Mouse (Mus musculus) adrenal gland, postnatal 4 days (tissue): ENCODE measurements around the gene Scn1b. TPM values are rescaled to one million over a fixed set of nuclear protein-coding genes. Genes with fewer than 3 reads are reported as not detected.

Experiments
- DNase-seq, 2 experiments: peaks; one replicate each; pipeline ENCODE4 v3.0.0; 2021 to 2022; ENCODE audit warnings: low spot score in 2 of 2, mixed read lengths in 2 of 2
- total RNA-seq, 2 experiments: library from RNA; stranded (reverse); gene quantifications; 2 replicates each; pipeline ENCODE4 v1.2.3; 2021

The Scn1b gene
- total RNA-seq, 2 experiments from 2014 or later: 10.8 to 10.9 TPM

DNA sequence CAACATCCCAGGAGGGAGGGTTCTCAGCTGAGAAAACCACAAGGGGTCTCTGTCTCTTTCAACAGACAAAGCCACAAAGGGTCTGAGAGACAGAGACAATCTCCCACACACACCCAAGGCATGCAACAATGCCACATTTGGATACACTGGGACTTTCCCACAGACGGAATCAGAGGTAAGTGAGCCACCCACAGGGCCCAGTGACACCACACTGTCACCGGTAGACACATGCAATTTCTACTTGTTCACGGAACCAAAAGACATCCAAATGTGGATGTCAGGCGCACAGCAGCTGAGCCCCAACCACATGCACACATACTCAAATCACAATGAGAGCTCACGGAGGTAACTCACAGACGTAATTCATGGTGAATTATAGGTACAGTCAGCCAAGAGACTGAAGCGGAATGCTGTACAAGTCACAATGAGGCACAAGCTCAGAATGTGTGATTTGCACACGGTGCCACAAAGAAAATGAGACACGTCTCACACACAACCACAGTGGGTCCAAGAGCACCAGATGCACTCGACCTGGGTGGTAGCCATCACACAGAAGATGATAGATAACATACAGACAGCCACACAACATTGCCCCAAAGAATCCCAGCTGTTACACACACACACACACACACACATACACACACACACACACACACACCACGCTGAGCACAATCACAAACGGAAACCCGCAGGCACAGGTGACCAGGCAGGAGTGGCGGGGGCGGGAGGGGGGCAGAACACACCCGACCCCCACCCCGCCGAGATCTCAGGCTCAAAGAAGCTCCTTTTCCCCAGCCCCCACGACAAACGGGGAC is 23.2 kb upstream of the Scn1b start:
- no peak for DNase-seq

DNA sequence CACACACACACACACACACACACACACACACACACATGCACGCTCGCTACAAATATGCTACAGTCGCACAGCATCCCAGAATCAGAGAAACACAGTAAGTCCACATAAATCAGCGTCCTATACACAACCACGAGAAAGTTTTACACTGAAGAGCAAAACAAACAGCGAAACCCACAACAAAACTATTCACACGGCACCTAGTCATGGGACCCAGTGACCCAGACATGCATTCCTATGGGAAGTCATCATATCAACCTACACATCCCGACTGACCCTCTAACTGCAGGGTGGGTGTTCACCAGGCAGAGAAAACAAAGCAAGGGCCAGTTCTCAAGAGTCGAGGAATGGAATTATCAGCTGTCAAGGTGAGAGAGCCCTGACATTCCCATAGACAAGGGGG is 22.5 kb upstream of the Scn1b start:
- DNase-seq: no peak

DNA sequence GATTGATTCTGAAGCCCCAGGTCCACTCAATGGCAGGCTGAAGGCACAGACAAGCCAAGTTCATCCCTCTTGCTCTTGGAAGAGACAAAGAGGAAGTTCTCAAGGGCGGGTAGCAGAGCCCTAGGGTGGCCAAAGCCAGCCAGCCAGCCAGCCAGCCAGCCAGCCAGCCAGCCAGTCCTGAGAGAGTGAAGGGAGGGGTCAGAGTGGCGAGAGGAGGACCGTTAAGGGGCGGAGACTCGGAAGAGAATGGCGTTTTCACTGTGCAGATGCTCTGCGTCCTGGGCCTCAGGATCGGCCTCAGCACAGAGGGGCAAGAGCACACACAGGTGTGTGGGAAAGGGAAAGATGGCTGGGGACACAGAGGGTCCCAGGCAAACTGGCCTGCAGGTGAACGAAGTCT is 22.0 kb upstream of the Scn1b start:
- no peak for DNase-seq

DNA sequence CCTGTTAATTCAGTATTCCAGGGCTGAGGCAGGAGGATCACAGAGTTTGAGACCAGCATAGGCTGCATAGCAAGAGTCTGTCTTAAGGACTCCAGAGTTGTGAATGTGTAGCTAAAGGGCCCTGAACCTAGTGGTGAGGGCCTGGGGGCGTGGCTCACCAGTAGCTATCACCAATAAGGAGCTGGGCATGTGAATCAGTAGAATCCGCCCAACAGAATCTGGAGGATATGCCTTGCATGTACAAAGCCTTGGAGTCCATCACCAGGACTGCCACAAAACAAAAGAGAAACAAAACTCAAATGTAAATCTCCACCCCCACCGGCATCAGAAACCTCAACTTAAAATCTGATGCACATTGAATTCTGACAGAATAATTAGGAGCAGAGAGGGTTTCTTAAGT is 21.3 kb upstream of the Scn1b start:
- no peak for DNase-seq

DNA sequence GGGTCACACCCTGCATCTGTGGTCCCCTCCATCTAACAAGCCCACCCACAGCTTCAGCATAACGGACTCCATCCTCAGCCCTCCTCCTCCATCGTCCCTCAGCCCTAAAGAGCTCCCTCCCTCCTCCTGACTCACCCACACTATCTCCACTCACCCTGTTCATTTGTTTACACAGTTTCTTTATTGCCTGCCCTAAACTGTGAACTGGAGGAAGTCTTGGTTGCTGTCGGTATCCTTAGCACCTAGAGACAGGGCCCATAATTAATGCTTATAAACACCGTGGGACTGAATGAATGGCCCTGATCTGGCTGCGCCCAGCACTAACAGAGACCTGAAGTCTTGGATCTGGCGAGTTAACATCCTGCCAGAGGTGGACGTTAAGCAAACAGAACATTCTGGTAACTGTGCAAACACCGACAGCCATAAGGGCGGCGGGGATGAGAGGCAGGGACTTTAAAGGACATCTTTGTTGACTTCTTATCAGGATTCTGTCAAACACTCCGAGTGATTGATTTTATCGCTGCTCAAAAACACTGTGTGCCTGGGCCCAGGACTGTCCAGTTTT is 18.9 kb upstream of the Scn1b start:
- no peak for DNase-seq

DNA sequence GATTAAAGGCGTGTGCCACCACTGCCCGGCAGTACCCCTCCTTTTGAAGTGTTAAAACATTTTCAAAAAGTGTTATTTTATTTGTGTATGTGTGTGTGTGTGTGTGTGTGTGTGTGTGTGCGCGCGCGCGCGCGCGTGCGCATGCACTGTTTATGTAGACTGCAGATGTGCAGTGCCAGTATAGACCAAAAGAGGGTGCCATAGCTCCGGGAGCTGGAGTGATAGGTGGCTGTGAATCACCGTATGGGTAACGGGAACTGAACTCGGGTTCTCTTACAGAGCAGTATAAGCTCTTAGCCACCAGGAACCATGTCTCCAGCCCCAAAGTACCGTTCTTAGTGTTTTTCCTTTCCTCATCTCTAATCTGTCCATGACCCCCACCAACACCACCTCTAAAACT is 18.1 kb upstream of the Scn1b start:
- DNase-seq: no peak

DNA sequence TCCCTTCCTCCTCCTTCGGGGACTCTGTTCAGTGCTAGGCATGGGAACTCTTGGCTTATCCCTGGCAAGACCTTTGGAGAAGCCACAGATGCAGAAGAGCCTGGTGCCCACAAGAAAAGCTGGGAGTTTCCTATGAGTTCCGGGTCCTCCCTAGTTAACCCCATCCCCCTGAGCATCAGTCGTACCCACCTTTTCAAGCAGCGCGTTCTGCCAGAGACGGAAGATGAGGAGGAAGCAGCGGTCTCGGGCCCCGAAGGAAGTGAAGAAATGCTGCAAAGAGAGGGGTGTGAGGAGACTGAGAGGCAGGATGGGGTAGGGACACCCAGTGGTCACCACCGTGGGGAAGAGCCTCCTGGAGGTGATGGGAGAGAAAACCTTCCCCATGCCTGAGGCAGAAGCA is 14.1 kb upstream of the Scn1b start:
- no peak for DNase-seq

DNA sequence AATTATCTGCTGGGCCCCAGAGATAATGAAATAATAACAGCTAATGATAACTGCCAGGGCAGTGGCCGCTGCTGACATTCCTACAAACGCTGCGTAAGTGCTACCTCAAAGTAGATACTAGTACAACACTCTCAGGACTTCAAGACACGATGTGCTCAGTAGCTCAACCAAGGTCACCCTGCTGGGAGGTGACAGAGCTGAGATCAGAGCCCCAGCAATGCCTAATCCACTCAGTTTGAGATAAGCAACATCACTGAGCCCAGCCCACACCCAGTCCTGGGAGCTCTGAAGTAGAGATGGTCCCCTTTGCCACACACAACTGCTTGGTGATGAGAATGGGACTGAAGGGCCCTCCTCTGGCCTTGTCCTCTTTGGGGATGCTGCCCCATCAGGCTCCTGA is 13.5 kb upstream of the Scn1b start:
- no peak for DNase-seq

DNA sequence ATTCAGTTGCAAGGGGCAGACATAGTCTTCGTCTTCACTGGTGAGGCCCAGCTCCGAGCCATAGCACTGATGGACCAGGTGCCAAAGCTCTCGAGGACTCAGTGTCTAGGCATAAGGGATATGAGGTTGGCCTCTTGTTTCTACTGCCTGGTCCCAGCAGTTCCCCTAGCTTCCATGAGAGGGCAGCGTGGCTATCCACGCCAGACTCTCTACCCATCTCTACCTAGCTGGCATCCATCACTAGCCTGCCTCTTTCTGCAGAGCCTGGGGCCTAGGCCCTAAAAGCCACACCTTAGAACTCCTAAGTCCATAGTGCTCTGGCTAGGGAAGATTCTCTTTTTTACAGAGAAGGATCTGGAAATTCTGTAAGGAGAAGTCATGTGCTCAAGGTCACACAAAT is 13.0 kb upstream of the Scn1b start:
- DNase-seq: no peak

DNA sequence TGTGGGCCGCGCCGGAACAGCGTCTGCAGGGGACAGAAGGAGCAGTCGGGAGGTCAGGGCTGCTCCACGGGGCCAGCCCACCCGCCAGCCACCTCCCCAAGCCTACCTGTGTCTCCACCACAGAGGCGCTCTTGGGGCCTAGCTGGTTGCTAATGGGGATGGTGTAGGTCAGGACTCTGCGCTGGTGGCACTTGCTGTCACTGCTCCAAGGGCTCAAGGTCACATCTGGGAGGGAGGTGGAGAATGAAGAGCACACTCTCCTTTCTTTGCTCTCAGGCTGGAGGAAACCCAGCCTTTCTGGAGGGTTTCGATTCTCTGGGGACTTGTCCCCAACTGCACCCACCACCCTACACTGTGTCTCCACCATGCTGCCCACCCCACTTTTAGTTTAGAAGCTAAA is 8.9 kb upstream of the Scn1b start:
- no peak for DNase-seq

DNA sequence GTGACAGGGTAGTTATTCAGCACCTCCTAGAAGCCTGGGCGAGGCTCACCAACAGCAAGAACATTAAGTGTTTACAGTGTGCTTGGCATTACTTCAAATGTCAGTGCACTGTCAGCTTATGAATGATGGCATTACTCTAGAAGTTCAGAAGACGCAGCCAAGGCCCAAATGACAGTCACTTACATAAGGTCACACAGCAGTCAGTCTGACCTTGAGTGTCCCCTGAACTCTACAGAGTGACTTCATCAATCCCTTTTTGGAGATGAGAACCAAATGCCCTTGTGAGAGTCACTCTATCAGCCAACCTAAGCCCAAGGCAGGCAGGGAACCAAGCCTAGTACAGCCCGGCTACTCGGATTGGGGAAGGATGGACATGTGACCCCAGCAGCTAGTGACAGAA is 5.1 kb upstream of the Scn1b start:
- no peak for DNase-seq

DNA sequence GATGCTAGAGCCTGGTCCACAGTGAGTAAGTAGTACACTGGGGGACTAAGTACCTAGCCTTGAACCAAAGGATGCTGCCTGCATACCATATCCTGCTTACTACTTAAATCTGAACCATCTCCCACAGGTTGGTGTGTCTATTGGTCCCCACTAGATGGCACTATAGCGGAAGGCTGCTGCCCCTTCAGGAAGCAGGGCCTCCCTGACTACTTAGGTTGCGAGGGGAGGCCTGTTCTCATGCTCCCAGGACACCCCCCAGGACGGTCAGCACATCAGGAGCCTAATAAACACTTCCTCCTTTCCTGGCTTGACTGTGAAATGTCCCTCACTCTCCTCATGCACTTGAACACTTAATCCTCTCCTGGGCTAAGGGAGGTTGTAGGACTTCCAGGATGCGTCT is 4.0 kb upstream of the Scn1b start:
- DNase-seq: no peak

DNA sequence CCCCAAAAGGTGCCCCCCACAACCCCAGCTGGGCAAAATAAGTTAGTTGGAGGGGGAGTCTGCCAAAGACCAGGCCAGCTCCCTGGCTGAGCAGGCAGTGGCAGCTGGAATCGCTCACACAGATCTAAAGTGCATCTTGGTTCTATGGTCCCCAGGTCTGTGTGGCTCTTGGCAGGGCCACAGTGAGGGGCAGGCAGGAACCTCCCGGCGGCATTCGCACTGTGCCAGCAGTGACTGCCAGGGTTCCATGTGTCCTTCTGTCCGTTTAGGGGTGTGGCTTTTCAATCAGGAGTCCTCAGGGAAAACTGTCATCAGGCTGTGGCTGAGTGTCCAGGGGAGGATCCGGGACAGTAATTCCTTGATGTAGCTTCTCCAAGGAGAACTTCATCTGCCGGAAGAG is 3.4 kb upstream of the Scn1b start:
- no peak for DNase-seq

DNA sequence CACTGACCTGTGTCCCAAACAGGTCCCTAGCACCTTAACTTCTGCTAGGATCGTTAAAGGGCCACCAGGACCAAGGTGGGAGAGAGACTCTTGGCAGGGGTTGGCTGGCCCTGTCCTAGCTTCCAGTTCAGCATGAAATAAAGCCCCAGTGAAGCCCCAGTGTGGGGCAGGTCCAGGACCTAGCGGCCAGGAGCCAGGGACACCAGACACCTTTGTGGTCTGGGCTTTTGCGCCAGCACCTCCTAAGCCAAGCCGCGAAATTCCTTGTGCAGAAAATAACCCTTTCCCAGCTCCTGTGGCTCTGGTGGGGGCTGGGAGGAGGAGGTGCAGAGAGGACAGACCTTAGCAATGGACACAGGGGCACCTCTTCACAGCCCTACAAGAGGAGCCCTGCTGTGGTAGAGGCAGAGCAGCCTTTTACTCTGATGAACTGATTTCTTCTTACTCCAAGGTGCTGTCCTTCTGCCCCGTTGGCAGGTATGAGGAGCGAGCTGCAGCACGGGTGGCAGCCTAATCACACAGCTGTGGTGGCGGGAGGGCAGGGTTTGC is 1.4 kb upstream of the Scn1b start:
- no peak for DNase-seq

DNA sequence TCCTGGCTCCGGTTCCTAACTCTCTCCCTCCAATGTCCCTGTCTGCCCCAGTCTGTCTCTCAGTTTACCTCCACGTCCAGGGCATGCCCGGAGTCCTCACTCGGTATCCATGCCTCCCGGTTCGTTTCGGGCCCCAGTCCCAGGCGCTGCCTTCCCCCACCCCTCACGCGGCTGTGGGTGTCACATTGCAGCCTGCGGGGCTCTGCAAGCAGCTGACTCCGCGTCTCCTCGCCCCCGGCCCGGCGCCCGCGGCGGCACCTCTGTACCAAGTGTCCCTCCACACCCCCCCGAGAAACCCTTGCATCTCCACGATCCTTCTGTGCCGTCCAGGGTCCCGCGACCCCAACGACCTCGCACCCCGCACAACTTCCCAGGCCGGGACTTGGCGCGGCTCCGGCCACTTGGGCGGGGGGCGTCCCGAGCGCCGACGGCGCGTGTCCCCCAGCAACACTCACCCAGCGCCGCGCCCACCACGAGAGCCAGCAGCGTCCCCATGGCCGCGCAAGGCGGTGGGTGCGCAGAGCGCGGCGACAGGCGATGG is 522 bp downstream of the Scn1b start:
- no peak for DNase-seq

DNA sequence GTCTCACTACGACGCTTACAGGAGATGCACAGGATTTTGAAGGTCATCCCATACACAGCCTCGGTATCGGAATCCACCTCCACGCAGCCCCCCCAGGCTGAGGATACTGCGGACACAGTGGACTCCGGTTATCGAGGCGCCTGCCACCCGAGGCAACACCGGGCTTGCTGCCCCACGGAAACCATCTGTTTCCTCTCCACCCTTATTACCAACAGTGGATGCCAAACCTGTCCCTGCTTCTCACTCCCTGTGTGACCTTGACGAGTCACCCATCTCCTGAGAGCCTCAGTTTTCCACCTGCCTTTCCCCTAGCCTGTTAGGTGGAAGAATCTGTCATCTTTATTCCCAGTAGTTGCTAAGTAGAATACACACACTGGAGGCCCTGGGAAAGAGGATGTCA is 1.7 kb downstream of the Scn1b start:
- no peak for DNase-seq

DNA sequence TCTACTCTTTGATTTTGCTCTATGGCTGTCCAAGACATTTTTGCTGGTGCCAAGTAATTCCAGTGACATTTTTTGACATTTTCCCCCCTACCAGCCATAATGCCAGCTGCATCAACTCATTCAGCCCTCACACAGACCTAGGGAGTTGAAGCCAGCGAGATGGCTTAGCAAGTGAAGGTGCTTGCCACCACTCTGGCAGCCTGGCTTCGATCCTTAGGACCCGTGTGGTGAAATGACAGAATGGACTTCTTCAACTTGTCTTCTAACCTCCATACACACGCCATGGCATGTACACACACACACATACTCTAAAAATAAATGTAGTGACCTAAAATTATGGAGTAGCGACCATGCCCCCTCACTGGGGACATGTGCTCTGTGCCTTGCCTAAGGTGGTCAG is 2.4 kb downstream of the Scn1b start:
- no peak for DNase-seq

DNA sequence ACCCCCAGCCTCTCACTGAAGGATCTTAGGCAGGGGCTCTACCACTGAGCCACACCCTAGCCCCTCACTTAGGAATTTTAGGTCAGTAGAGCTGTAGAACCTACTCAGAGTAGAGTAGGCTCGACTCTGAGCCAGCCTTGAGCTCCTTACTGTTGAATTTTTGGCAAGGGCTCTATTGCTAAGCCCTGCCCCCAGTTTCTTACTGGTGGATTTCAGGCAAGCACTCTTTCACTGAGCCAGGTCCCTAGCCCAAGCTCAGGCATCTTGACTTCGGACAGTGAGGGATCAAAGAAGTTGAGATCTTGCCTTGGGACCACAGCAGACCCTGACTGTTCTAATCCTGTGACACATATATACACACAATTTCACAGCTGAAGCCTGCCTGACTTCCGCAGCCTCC is 3.1 kb downstream of the Scn1b start:
- no peak for DNase-seq

DNA sequence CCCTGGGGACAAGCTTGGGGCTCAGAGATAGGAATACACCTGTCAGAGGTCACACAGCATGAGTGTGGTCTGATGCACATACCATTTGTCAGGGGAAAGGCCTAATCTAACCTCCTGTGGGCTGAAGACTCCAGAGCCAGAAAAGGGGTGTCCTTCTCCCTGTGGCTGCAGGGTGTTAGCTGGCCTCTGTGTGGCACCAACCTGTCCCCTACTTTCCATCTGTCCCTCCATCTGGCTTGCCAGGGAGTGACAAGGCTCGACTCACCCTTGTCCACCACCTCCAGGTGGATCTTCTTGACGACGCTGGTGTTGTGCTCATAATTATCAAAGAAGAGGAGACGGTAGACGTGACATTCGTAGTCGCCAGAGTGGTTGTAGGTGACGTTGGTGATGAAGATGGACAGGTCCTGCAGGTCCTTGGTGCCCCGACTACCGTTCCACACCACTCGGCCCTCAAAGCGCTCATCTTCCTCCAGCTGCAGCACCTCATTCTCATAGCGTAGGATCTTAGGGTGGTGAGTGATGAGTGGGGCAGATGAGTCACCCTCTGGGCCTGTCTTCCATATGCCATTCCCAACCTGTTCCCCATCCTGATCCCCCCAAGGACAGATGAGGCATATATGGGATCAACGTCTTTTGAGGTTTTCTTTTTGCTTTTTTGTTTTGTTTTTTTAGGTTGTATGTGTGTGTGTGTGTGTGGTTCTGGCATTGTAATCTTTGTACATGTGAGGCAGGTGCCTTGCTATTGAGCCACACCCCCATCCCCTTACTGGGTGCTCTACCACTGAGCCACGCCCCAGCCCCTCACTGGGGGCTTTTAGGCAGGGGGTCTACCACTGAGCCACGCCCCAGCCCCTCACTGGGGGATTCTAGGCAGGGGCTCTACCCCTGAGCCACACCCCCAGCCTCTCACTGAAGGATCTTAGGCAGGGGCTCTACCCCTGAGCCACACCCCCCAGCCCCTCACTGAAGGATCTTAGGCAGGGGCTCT is 3.9 kb downstream of the Scn1b start:
- no peak for DNase-seq

DNA sequence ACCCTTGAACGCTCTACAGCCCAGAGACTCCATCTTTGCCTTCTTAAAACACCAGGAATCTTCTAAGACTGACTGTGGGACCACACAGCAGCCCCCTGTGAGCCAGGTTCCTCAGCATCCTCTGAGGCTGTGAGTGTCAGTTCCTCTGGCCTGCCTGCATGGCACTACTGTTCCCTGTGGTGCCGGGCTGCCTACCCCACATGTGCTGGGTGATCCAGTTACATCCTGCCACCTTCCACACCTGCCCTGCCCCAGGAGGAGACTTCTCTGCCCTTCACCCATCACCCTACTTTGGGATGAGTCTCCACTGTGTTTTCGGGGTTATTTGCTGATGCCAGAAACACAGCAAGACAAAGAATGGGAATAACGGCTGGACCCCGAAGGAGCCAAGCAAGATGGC is 7.2 kb downstream of the Scn1b start:
- DNase-seq: no peak

DNA sequence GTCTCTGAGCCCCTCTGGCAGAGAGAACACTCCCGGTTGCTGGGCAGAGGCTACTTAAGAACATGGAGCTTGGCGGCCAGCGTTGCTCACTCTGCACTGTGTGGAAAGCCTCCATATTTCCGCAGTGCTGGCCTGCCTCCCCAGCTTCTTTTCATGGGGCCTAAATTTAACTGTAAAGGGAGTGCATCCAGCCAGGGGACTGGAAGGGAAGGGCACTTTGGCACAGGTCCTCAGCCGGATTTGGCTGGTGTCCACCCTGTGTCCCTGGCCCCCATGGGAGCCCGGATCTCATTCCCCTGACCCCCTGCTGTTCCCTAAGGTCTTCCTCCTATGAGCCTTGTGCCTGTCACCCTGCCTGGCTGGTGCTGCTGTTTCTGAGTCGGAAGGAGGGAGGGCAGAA is 8.3 kb downstream of the Scn1b start:
- DNase-seq: no peak

DNA sequence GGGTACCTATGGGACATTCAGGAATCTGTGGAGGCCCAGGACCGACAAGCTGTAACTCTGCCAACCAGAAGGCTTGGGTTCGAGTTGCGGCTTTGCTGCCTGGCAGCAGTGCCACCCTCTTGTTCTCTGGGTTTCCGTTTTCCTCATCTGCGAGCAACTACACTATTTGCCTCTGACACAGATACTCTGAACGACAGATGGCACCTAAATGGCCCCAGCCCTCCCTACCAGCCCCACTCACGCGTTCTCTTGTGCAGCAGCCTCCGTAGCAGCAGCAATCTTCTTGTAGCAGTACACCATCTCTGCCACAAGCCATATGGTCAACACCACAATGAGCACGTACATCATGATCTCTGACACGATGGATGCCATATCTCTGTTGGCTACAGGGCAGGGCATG is 9.3 kb downstream of the Scn1b start:
- DNase-seq: no peak
